Mouse (Mus musculus): ENCODE data around the gene Ptprd.
"Not testable (repeated sequence)": the region's sequence is repeated elsewhere in the genome, so short reads cannot be mapped to it uniquely, and the experiment has no call there.

The Ptprd gene

GRCm38 (mm10) chr4:76449466-76450350 is 1762.1 kb downstream of the Ptprd start:
- CTCF ChIA-PET: no interaction called here

DNA sequence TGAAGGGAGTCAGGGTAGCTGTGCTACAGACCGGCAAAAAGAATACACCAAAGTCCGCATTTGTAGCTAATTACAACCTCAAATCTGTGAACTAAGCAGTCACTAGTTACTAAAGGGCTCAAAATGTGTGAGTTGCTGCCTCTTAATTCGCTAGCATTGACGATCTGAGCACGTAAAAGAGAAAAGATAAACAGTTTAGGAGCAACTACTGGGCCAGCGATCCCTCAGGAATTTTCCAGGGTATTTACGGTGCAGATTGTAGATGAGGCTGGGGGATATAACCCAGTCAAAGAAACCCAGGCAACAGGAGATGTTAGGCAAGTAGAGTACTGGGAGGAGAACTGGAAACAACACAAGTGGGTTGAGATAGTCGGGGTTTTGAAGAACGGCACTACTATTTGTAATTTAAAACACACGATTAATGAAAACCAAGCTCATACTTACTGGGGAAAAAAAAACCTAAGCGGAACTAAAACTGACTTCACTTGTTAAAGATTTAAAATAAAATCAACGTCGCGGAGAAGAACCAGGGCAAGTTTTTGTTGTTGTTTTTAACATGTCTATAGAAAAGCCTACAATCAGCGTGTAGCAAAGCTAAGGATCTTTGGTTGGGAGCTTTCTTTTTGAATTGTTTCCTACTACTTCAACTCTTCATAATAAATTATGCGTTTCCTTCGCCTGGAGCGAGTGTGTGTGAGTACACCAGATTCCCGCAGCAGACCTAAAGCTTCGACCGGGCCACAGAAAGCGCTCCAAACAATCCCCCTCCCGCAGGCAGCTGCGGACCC is 1762.9 kb downstream of the Ptprd start:
- CTCF ChIA-PET: no interaction called here

- CTCF ChIA-PET: no interaction called here
These were observed 1764.4 kb downstream of the Ptprd start for GRCm38 (mm10) chr4:76447396-76447795.

DNA sequence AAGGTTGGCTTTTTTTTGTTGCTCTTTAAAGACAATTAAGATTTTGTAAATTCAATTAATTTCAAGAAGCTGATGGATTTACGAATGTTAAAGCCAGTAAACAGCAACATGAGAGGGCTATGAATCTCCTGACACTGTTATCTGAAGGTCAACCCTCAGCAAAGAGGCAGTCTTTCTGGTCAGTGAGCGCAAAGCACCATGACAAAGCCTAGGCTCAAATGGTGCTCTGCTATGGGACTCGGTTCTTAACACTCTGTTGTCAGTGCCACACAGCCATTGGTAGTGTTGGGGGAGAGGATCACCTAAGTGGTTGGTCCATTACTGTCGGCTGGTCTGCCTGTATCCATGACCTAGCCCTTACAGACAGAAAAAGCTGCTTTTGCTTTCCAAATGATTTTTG is 1767.0 kb downstream of the Ptprd start:
- CTCF ChIA-PET: no interaction called here

DNA sequence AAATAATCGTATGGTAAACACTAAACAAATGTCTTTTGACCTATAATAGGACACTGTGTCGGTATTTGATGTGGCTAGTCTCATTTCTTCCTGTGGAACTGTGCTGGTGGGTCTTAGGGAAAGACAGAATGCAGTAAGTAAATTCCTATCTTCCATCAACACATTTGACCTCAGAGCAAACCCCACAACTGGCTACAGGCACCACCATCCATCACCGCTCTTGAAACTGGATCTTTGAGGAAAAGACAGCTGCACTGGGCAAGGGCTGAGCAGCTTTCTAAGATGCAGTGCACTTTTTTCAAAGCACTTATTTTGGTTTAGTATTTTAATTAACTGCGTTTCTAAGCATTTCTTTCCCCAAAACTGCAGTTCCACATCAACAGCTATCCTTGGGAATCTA is 1768.2 kb downstream of the Ptprd start:
- CTCF ChIA-PET: no interaction called here

DNA sequence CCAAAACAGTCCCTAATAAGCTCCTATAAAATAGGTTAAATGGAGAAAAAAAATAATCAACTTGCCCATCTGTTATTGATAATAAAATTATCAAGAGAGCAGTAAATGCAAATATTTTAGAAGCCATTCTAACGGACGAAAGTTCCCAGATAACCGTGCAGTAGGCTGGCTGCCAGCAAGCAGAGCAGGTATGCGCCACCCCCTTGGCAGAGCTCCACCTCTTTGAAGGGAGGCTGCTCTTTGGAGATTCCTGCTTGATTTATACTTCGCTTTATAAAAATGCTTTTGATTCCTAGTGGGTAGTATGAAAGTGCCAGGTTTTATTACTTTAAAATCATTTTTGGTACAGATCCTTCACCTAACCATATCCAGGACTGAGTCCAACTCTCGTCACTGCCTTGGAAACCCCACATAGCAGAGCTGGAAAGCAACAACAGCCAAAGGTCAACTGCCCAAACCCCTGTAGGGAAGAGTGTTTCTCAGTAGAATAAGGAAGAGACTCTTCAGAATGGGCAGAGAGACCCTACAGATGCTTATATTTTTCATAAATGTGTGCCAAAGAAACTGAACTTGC is 1770.9 kb downstream of the Ptprd start:
- CTCF ChIA-PET: no interaction called here

DNA sequence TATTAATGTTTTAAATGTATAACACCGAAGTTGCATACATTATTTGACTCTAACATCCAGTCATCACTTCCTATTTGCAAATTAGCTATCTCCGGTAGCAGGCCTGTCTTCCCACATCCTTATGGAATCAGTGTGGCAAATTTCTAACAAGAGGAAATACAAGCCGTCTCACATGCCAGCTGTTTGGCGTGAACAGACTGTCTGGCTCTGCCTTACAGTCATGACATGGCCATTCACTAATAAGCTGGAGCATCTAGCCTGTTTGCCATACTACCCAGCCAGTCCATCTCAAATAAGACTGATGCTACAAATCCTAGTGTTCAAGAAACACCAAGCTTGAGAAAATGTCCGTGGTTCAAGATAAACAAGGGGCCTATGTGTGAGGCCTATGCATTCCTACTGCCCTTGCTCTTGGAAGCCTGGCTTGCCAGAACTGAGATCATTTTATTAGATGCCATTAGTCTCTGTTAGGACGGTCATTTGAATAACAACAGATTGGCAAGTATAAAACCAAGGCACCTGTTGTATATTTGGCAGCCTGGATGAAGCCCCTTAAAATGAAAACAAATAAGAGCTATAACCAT is 1773.2 kb downstream of the Ptprd start:
- CTCF ChIA-PET: no interaction called here

DNA sequence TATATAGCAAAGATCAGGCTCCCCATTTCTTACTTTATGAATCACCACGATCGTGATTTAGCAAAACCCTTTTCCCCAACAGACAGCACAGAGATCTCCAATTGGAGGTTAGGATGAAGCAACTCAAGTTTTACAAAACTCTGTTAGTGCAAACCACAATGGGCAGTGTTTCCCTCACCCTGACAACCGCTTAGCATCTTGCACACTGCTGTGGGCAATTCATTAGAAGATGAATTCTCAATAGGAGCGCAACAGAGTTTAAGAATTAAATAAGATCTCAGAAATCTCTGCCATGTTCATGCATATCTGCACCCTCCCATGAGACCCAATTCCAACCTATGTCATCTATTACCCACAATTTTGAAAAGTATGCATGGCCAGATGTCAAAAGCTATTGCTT is 1773.7 kb downstream of the Ptprd start:
- CTCF ChIA-PET: no interaction called here

DNA sequence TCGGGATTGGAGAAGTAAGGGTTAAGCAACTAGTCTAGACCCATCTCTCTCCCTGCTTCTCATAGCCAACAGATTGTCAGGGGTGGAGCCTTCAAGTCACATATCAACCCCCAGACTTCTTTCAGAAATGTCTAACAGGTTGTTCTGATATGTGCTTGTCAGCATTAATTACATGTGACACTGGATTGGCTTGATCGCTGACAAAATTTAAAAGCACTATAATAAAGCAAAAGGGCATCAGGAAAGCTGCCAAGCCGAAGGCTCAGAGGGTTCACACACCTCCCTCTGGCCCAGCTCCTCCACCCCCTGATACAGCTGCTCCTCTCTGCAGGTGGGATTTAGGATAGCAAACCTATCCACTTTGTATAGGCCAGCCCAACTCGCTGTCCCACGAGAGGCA is 1775.8 kb downstream of the Ptprd start:
- CTCF ChIA-PET: no interaction called here

DNA sequence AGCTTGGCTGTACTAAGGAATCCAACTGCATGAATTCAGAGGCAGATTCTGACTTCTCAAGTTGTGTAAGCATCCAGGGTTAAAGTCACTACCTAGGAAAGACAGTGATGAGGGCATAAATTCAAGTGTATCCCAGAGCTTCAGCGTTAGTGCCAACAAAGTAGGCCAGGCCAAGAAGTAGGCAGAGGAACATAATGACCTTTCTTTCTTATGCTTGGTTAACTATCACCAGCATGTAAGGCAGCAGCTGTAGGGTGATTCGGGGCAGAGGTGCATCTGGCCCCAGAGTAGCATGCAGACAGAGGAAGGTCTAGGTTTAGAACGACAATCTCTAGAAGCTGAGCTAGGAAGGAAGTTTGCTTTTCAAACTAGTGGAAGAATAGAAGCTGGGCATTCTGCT is 1782.0 kb downstream of the Ptprd start:
- CTCF ChIA-PET: no interaction called here

DNA sequence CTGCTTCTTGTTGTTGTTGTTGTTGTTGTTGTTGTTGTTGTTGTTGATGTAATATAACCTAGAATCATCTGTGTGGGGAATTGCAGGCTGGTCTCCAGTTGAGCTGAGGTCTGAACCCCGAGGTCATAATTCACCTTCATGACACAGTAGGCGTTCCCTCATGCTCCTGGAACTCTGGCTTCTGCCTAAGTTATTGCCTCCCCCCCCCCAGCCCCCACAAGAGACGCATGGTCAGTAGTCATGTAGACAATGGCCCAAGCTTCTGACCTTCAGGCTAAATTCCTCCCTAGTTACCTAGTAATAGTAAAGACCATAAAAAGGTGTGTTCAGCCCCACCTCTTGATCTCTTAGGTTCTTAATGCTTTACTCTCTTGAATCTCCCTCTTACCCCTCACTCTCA is 1784.7 kb downstream of the Ptprd start:
- CTCF ChIA-PET: not testable (repeated sequence)

DNA sequence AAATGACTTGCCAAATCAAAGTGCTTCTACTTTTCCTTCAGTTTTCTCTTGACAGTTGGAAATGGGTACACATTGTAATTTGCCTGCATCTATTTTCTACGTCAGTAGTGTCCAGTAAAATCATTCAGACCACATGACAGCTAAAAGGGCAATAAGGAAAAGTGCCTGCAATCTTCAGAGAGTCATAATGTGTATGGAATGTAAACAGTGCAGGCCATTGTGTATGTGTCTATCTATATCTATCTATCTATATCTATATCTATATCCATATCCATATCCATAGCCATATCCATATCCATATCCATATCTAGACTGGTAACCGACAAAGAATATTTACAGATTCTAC is 1786.6 kb downstream of the Ptprd start:
- CTCF ChIA-PET: no interaction called here

DNA sequence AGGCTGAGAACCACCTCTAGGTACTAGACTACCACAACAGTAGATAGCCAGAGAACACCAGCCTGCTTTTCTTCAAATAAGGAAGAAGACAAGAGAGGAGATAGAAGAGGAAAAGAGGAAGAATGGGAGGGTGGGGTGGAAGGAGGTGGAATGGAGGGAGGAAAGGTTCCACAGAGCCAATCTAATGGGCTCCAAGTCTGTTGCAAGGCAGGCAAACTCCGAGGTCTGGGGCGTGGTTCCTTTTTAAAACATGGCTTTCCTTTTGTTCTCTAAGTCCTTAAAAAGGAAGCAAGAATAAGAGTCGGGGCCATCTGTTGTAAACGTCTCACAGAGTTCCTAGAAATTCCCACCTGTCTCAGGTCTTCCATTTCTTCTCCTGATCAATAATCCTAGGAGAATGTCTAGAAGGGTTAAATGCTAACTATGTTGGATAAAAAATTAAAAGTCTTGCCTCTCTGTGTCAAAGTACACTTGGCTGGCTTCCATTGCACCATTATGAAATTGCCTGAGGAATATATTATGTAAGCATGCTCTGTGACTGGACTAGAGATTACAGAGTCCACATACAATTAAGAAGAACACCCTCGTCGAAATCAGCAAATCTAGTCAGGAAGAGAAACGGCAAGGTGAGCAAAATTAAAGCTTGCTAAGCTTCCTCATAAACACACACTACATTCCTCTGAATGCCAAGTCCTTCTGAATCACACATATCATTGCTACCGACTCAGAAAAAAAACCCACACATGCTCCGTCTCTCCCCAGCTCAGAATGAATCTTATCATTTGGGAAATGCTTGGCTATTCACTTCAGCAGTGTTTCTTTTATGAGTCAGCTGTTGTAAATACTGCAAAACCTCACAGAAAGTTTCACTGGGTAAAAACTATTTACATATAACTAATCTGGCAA is 1787.2 kb downstream of the Ptprd start:
- CTCF ChIA-PET: no interaction called here

- CTCF ChIA-PET: no interaction called here
These were observed 1789.6 kb downstream of the Ptprd start for GRCm38 (mm10) chr4:76422113-76422512.

DNA sequence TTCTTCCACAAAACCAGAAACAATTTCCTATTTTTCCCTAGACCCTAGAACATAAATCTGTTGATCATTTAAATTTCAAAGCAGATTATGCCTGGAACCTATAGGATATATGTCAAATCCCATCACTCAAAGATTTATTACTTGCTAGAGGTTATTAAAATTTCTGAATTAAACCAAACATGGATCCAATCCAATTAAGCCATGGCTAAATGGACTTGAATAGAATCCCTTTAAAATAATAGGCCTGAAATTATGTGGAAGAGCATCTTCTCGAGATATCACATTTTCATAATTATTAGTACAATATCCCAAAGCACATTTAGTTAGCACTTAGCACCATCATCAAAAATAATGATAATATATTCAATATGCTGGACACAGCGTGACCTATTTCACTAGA is 1792.1 kb downstream of the Ptprd start:
- CTCF ChIA-PET: no interaction called here

DNA sequence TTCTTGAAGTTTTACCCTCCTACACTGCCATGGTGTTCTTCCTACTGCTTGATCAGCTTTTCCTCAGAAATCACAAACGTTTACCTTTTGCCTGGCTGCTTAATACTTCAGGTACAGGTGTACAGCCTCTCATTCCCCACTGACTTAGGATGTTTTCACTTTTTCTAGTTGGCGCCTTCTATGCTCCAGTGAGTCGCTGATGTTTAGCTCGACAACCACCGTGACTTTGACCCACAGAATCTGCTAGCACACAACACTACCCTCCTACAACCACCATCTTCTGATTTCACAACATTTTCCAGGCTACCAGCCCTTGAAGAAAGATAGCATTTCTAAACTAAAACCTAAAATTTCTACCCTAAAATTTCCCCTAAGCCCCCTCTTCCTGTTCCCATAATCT is 1794.1 kb downstream of the Ptprd start:
- CTCF ChIA-PET: no interaction called here

GRCm38 (mm10) chr4:76415624-76416023 is 1796.1 kb downstream of the Ptprd start:
- CTCF ChIA-PET: no interaction called here

DNA sequence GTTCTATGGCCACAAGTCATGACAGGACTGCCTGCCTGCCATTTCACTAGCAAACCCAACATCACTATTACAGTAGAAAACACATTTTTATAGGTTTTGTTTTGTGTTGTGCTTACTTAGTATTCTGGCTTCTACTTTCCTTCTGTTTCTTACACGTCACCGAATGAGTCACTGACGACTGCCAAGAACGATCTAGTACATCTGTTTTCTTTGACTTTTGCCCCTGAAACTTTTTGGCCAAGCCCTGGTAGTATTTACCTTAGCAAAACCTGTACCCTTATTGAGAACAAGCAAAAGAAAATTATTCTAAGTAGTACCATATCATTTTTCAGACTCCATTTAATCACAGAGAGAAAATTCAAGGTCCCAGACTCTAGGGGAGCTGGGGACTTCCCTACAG is 1797.2 kb downstream of the Ptprd start:
- CTCF ChIA-PET: no interaction called here

GRCm38 (mm10) chr4:76410053-76410452 is 1801.7 kb downstream of the Ptprd start:
- CTCF ChIA-PET: no interaction called here

- CTCF ChIA-PET: no interaction called here
These were observed 1802.6 kb downstream of the Ptprd start for GRCm38 (mm10) chr4:76409159-76409558.

DNA sequence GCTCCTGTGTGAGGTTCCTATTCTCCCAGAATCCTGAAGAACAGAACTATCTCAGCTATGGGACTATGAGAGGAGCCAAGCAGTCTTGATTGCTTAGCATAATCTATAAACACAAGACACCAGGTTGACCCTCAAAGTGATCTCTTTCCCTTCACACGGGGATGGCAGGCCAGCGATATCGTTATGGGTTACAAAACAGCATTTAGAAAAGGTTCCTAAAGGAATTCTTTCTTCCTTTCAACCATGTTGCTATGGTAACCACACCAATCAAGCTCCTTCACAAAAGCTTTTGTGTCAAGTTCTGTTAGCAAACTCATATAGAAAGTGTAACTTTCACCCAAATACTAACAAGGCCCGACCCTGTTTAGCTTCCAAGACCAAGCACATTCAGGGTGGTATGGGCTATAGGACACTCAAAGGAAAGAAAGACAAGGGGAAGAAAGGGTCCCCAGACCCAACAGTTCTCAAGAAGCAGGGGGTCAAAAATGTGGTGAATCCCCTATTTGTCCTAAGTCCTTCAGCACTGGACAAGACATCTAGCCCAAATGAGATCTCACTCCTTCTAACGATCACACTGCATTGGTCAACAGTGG is 1805.8 kb downstream of the Ptprd start:
- CTCF ChIA-PET: no interaction called here
